Mouse (Mus musculus) embryonic facial prominence, embryonic 13.5 days (tissue): ENCODE results near the gene Pla2g3. TPM values are rescaled to one million over a fixed set of nuclear protein-coding genes. Genes with fewer than 3 reads are reported as not detected.

Experiments
- ATAC-seq: fragments of 200-750 bp; cut with Nextera tagmentation; 2 replicates; pipeline ENCODE4 v1.8.0; 2017; ENCODE audit warnings: low read depth; ENCODE audit not compliant: insufficient number of reproducible peaks, insufficient read depth, low FRiP score, low TSS enrichment
- H3K27ac ChIP-seq: fragments of 300-500 bp; sonication (generic); 2 replicates; pipeline ENCODE4 v1.5.1; 2015; ENCODE audit warnings: moderate library complexity, mild to moderate bottlenecking, inconsistent platforms
- H3K27me3 ChIP-seq: fragments of 300-500 bp; sonication (generic); 2 replicates; pipeline ENCODE4 v1.6.1; 2015; ENCODE audit warnings: mild to moderate bottlenecking, inconsistent platforms
- H3K36me3 ChIP-seq: fragments of 300-500 bp; sonication (generic); 2 replicates; pipeline ENCODE4 v1.6.1; 2015; ENCODE audit warnings: mild to moderate bottlenecking, inconsistent platforms
- H3K4me1 ChIP-seq: fragments of 300-500 bp; sonication (generic); 2 replicates; pipeline ENCODE4 v1.6.1; 2015; ENCODE audit warnings: inconsistent platforms
- H3K4me2 ChIP-seq: fragments of 300-500 bp; sonication (generic); 2 replicates; pipeline ENCODE4 v1.6.1; 2015; ENCODE audit warnings: moderate library complexity, mild to moderate bottlenecking, inconsistent platforms
- H3K4me3 ChIP-seq: fragments of 300-500 bp; sonication (generic); 2 replicates; pipeline ENCODE4 v1.5.1; 2015; ENCODE audit warnings: mild to moderate bottlenecking, inconsistent platforms
- H3K9ac ChIP-seq: fragments of 300-500 bp; sonication (generic); 2 replicates; pipeline ENCODE4 v1.6.1; 2015; ENCODE audit warnings: mild to moderate bottlenecking, inconsistent platforms
- H3K9me3 ChIP-seq: fragments of 300-500 bp; sonication (generic); 2 replicates; pipeline ENCODE4 v1.6.1; 2016; ENCODE audit warnings: inconsistent platforms
- WGBS: fragments of 180-500 bp; shearing (Covaris S2); methylation state at CpG from one replicate; pipeline ENCODE4 v1.1.7; 2015; ENCODE audit warnings: mixed read lengths; 5-methylcytosine and 5-hydroxymethylcytosine counted together
- polyA plus RNA-seq: library from polyadenylated mRNA; unstranded; fragments of >200 nt; fragmentation: Nextera tagmentation; extraction: Ambion mirVana; gene quantifications from 2 replicates; pipeline ENCODE4 v1.2.1, GENCODE M21; 2015

Pla2g3 gene
- polyA plus RNA-seq, result 0.51 and 0.60 TPM in 2 replicates

- 23% methylated on average over 11 of the region's 11 CpGs for WGBS
- Histone ChIP-seq H3K27ac (no peak within 1 kb of the TSS), H3K27me3 (0 out of 2 replicates have a peak, but pooled peaks cover 2% of the 10 kb centered on the region), H3K9ac (no peak within 1 kb of the TSS), H3K4me3 (no peak within 1 kb of the TSS), H3K36me3 (no peaks in the 10 kb centered on the region), H3K9me3 (no peaks in the 10 kb centered on the region), H3K4me2 (no peak within 1 kb of the TSS), H3K4me1 (peaks cover 13% of the 10 kb centered on the region)
- ATAC-seq, result no peak
Observed at GRCm38 (mm10) chr11:3487952-3488570, at the start of gene Pla2g3. Gene Pla2g3 (plus strand): TSS chr11:3488284.

GRCm38 (mm10) chr11:3441696-3442443, 46.2 kb upstream of the Pla2g3 start:
- Histone ChIP-seq H3K27me3 (no peaks in the 10 kb centered on the region), H3K4me1 (peaks cover 5% of the 10 kb centered on the region; the same call in 1 of the 2 replicates), H3K9me3 (no peaks in the 10 kb centered on the region), H3K36me3 (no peaks in the 10 kb centered on the region), H3K4me3 (no peak overlapping the region), H3K27ac (no peak overlapping the region), H3K4me2 (no peak overlapping the region), H3K9ac (no peak overlapping the region)
- ATAC-seq, result no peak

DNA sequence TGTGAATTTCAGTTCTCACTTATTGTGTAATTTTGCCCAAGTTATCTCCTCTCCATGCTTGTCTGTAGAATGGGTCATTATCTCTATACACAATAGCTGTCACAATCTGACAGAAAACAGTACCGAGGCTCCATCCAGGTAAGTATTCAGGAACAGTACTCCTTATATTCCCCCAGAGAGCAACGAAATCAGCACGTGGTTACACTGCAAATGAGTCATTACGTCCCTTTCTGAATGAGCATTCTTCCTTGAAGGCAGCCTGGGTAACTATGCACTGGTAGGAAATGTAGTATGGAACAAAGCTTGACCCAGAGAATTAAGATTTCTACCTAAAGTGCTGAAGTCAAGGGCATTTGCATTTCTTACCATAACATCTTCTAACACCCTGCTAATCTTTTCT, 45.4 kb upstream of the Pla2g3 start:
- Histone ChIP-seq H3K4me3 (no peak overlapping the region), H3K27ac (no peak overlapping the region), H3K9ac (no peak overlapping the region), H3K4me1 (peaks cover 5% of the 10 kb centered on the region; the same call in 1 of the 2 replicates), H3K9me3 (no peaks in the 10 kb centered on the region), H3K27me3 (no peaks in the 10 kb centered on the region), H3K4me2 (no peak overlapping the region), H3K36me3 (no peaks in the 10 kb centered on the region)
- WGBS, result 81% methylated on average over 4 of the region's 4 CpGs
- ATAC-seq, result no peak

GRCm38 (mm10) chr11:3443091-3443490, 45.0 kb upstream of the Pla2g3 start:
- WGBS, result 84% methylated on average over 2 of the region's 2 CpGs

DNA sequence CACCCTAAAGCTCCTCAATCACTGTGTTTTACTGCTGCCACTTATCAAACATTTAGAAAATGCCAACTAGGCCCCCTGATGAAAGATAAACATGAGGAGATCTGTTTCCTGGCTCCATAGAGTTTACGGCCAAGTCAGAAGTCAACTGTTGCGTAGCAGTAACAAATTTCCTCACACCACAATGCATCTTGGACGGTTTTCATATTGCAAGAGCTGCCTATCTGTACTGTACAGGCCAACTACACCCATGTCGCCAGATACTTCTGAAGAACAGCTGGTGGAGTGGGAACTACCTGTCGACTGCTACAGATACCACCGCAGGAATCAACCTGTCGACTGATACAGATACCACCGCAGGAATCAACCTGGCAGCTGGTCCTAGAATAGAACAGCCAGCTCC, 43.2 kb upstream of the Pla2g3 start:
- H3K4me3 ChIP-seq, result no peak overlapping the region
- no peak for ATAC-seq
- no peaks in the 10 kb centered on the region for H3K36me3 ChIP-seq
- no peaks in the 10 kb centered on the region for H3K27me3 ChIP-seq
- peaks cover 5% of the 10 kb centered on the region; the same call in 1 of the 2 replicates for H3K4me1 ChIP-seq
- no peak overlapping the region for H3K27ac ChIP-seq
- H3K9ac ChIP-seq, result no peak overlapping the region
- 91% methylated on average over 8 of the region's 8 CpGs for WGBS
- H3K9me3 ChIP-seq, result no peaks in the 10 kb centered on the region
- H3K4me2 ChIP-seq, result no peak overlapping the region

More at GRCm38 (mm10) chr11:3443091-3443490, 45.0 kb upstream of the Pla2g3 start:
- H3K4me2 ChIP-seq, result no peak overlapping the region
- no peaks in the 10 kb centered on the region for H3K36me3 ChIP-seq
- no peaks in the 10 kb centered on the region for H3K9me3 ChIP-seq
- peaks cover 5% of the 10 kb centered on the region; the same call in 1 of the 2 replicates for H3K4me1 ChIP-seq
- H3K27me3 ChIP-seq, result no peaks in the 10 kb centered on the region
- no peak overlapping the region for H3K9ac ChIP-seq
- no peak overlapping the region for H3K27ac ChIP-seq
- ATAC-seq, result no peak
- no peak overlapping the region for H3K4me3 ChIP-seq

DNA sequence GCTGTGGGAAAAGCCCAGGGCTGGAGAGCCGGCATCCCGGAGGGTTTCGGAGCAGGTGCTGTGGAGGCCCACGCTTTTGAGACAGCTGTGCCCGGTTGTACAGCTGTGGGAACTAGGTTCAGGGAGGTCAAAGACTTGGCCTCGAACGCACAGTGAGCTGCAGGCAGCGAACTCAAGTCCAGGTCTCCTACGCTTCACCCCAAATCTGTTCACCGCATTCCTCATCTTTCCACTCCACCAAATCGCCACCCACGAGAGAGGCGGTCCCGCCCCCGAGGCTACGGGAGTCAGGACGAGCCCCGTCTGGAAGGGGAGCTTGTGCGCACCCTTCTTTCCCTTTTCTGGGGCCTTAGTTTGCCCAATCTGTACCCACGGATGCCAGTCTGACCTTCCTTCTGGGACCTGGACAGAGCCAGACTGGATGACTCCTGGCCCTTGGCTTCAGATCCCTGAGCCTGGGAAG, 36.4 kb upstream of the Pla2g3 start:
- Histone ChIP-seq H3K4me3 (peak overlapping the region; percentile 93), H3K4me1 (peaks cover 20% of the 10 kb centered on the region), H3K27ac (peak overlapping the region; percentile 91), H3K9me3 (no peaks in the 10 kb centered on the region), H3K27me3 (no peaks in the 10 kb centered on the region), H3K9ac (peak overlapping the region; percentile 91), H3K4me2 (peak overlapping the region; percentile 88), H3K36me3 (peaks cover 13% of the 10 kb centered on the region)
- ATAC-seq, result peak; percentile 53
- WGBS, result under 1% methylated on average over 20 of the region's 20 CpGs

DNA sequence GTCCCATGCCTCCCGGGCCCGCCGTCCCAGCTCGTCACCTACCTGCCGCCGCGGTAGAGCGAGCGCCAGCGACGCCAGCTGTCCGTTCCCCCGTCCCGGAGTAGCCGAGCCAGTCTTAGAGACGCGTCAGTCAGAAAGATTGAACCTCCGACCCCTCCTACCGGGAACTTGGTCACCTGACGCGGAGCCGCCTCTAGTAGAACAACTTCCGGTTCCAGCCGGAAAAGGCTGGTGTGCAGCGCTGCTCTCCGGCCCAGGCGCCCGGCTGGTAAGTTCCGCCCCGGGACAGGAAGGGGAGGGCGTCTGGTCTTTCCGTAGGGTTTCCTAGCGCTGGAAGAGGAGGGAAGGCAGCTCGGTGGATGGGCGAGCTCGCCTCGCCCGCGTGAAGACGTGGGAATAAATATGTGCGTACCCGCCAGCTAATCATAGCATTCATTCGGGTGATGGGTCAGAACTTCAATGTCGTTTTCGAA, 35.9 kb upstream of the Pla2g3 start, which contains the start of gene Rnf185:
Rnf185 (minus strand) TSS at position 197 of the 473 bp plus-strand sequence.
- H3K27ac ChIP-seq, result peak within 1 kb of the TSS; percentile 91
- H3K36me3 ChIP-seq, result peaks cover 13% of the 10 kb centered on the region
- H3K9ac ChIP-seq, result peak within 1 kb of the TSS; percentile 91
- H3K27me3 ChIP-seq, result no peaks in the 10 kb centered on the region
- peak within 1 kb of the TSS; percentile 93 for H3K4me3 ChIP-seq
- H3K4me1 ChIP-seq, result peaks cover 20% of the 10 kb centered on the region
- WGBS, result under 1% methylated on average over 45 of the region's 45 CpGs
- peak within 1 kb of the TSS; percentile 88 for H3K4me2 ChIP-seq
- H3K9me3 ChIP-seq, result no peaks in the 10 kb centered on the region
- ATAC-seq, result peak; percentile 95

DNA sequence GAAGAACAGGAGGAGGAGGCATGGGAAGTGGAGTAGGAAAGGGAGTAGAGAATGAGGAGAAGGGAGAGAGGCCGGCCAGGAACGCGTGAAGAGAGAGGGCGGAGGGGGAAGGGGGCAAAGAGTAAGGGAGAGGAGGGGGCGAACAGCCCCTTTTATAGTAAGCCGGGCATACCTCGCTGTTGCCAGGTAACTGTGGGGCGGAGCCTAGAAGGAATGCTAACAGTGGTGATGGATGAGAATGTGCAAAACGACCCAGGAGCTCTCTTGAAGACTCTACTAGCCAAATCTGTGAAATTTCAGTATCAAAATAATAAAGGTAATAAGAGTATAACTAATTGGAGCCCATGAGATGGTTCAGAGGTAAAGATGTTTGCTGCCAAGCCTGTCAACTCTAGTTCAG, 35.3 kb upstream of the Pla2g3 start:
- H3K4me1 ChIP-seq, result peaks cover 20% of the 10 kb centered on the region
- H3K4me2 ChIP-seq, result peak overlapping the region; percentile 88
- ATAC-seq, result no peak
- peaks cover 13% of the 10 kb centered on the region for H3K36me3 ChIP-seq
- under 1% methylated on average over 9 of the region's 9 CpGs for WGBS
- no peaks in the 10 kb centered on the region for H3K27me3 ChIP-seq
- H3K9ac ChIP-seq, result peak overlapping the region; percentile 91
- peak overlapping the region; percentile 93 for H3K4me3 ChIP-seq
- no peaks in the 10 kb centered on the region for H3K9me3 ChIP-seq
- peak overlapping the region; percentile 91 for H3K27ac ChIP-seq

- 75% methylated on average over 6 of the region's 6 CpGs for WGBS
- Histone ChIP-seq H3K4me1 (peaks cover 20% of the 10 kb centered on the region), H3K9ac (0 out of 2 replicates have a peak overlapping the region, but pooled peaks have one; percentile 2), H3K4me3 (peak overlapping the region; percentile 93), H3K9me3 (no peaks in the 10 kb centered on the region), H3K36me3 (peaks cover 13% of the 10 kb centered on the region), H3K27me3 (no peaks in the 10 kb centered on the region), H3K27ac (no peak overlapping the region), H3K4me2 (peak overlapping the region; percentile 88)
- no peak for ATAC-seq
Observed at GRCm38 (mm10) chr11:3453467-3453866, 34.6 kb upstream of the Pla2g3 start.

DNA sequence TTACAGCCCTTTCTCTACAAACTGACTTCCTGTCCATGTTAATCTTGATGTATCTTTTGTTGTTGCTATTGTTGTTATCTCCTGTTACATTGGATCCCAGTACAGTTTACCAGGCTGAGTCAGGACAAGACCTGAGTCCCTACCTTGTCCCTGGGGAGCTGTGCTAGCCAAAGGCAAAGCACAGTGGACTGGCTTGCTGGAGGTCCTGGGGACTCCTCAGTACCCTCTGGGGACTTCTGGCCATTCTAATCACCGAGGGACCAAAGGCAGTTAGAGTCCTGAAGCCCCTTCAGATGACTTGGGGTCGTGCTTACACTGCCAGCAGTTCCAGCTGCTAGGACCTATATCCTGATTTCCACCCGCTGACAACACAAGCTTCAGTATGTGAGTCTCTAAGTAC, 33.6 kb upstream of the Pla2g3 start:
- Histone ChIP-seq H3K27ac (no peak overlapping the region), H3K9ac (no peak overlapping the region), H3K27me3 (no peaks in the 10 kb centered on the region), H3K9me3 (no peaks in the 10 kb centered on the region), H3K4me2 (no peak overlapping the region), H3K36me3 (peaks cover 13% of the 10 kb centered on the region), H3K4me3 (no peak overlapping the region), H3K4me1 (peaks cover 20% of the 10 kb centered on the region)
- 93% methylated on average over 3 of the region's 3 CpGs for WGBS
- ATAC-seq, result no peak

- ATAC-seq, result no peak
- no peak overlapping the region for H3K4me2 ChIP-seq
- WGBS, result 25% methylated on average over 1 of the region's 1 CpGs
- no peak overlapping the region for H3K9ac ChIP-seq
- H3K4me1 ChIP-seq, result peaks cover 10% of the 10 kb centered on the region
- no peaks in the 10 kb centered on the region for H3K9me3 ChIP-seq
- H3K36me3 ChIP-seq, result peaks cover 13% of the 10 kb centered on the region
- H3K27ac ChIP-seq, result no peak overlapping the region
- no peaks in the 10 kb centered on the region for H3K27me3 ChIP-seq
- H3K4me3 ChIP-seq, result no peak overlapping the region
Observed at GRCm38 (mm10) chr11:3456354-3456753, 31.7 kb upstream of the Pla2g3 start.
